Mouse (Mus musculus) forebrain, postnatal 0 days (tissue): Measurements from ENCODE around the gene Igdcc3. TPM values are rescaled to one million over a fixed set of nuclear protein-coding genes. Genes with fewer than 3 reads are reported as not detected.

Experiments used
- ATAC-seq: fragments of 200-750 bp; cut with Nextera tagmentation; 2 replicates; pipeline ENCODE4 v1.8.0; 2017; ENCODE audit warnings: mild to moderate bottlenecking, moderate library complexity
- DNase-seq: peaks from one replicate; pipeline ENCODE4 v3.0.0-alpha.2; 2015
- H3K27ac ChIP-seq: fragments of 300-500 bp; sonication (generic); 2 replicates; pipeline ENCODE4 v1.5.1; 2014; ENCODE audit warnings: low read depth, mild to moderate bottlenecking, antibody characterized with exemption, low read length, moderate library complexity, mixed read lengths
- H3K27me3 ChIP-seq: fragments of 300-500 bp; sonication (generic); 2 replicates; pipeline ENCODE4 v1.6.1; 2014; ENCODE audit warnings: mild to moderate bottlenecking, low read length, mixed read lengths; ENCODE audit not compliant: insufficient read depth
- H3K36me3 ChIP-seq: fragments of 300-500 bp; sonication (generic); 2 replicates; pipeline ENCODE4 v1.6.1; 2014; ENCODE audit warnings: mild to moderate bottlenecking, moderate library complexity; ENCODE audit not compliant: insufficient read depth
- H3K4me1 ChIP-seq: fragments of 300-500 bp; sonication (generic); 2 replicates; pipeline ENCODE4 v1.6.1; 2014; ENCODE audit warnings: antibody characterized with exemption; ENCODE audit not compliant: insufficient read depth
- H3K4me2 ChIP-seq: fragments of 300-500 bp; sonication (generic); 2 replicates; pipeline ENCODE4 v1.6.1; 2014; ENCODE audit warnings: low read depth, mild to moderate bottlenecking, moderate library complexity
- H3K4me3 ChIP-seq: fragments of 300-500 bp; sonication (generic); 2 replicates; pipeline ENCODE4 v1.5.1; 2014; ENCODE audit warnings: low read depth, low read length, mixed read lengths
- H3K9ac ChIP-seq: fragments of 300-500 bp; sonication (generic); 2 replicates; pipeline ENCODE4 v1.6.1; 2014; ENCODE audit warnings: mild to moderate bottlenecking
- H3K9me3 ChIP-seq: fragments of 300-500 bp; sonication (generic); 2 replicates; pipeline ENCODE4 v1.6.1; 2016; ENCODE audit warnings: low read length
- CTCF ChIP-seq: sonication (generic); IDR thresholded peaks from 2 replicates; pipeline ENCODE4 v1.5.1; 2016; ENCODE audit warnings: antibody characterized with exemption, control low read depth, low read depth
- whole genome bisulfite sequencing: fragments of 180-500 bp; shearing (Covaris S2); extraction: QIAGEN DNeasy Blood & Tissue Kit; methylation state at CpG from one replicate; pipeline ENCODE4 v1.1.7; 2014; 5-methylcytosine and 5-hydroxymethylcytosine counted together
- polyA plus RNA-seq: library from polyadenylated mRNA; unstranded; fragments of >200 nt; fragmentation: Nextera tagmentation; extraction: Ambion mirVana; gene quantifications from 2 replicates; pipeline ENCODE4 v1.2.1, GENCODE M21; 2015
- total RNA-seq: library from RNA; depleted of rRNA; stranded (reverse); fragments of >200 nt; gene quantifications from 2 replicates; pipeline ENCODE4 v1.2.3, GENCODE M21; 2014; rRNA removed

Igdcc3 gene
- total and polyA plus RNA-seq, 2 experiments from 2014 or later = 3.0 to 4.2 TPM

DNA sequence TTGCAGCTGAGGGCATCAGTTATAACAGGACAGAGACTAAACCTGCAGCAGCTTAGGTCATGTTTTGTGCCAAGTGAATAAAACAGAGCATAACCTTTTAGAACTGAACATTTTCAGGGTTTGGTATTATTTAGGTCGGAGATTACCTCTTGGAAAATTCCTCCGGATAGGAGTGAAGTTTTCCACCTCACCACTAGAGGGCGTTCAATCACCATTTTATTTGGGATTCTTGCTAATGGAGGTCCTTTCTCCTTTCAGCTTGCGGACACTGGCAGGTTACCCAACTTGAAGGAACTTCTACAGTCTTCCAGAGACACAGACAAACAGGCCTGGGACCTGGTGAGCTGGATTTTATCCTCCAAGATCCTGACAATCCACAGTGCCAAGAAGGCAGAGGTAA, 84.8 kb downstream of the Igdcc3 start:
- Histone ChIP-seq H3K9ac (no peak overlapping the region), H3K4me3 (no peak overlapping the region), H3K9me3 (no peaks in the 10 kb centered on the region), H3K4me1 (no peaks in the 10 kb centered on the region), H3K4me2 (no peak overlapping the region), H3K36me3 (peaks cover 8% of the 10 kb centered on the region), H3K27ac (no peak overlapping the region), H3K27me3 (no peaks in the 10 kb centered on the region)
- TF ChIP-seq CTCF = peak; percentile 68
- ATAC-seq (no peak), DNase-seq (peak; percentile 46)
- WGBS = 25% methylated on average over 4 of the region's 4 CpGs

GRCm38 (mm10) chr9:65230250-65230649, 89.3 kb downstream of the Igdcc3 start:
- DNase-seq = no peak
- H3K4me2 ChIP-seq = no peak overlapping the region
- no peak overlapping the region for H3K9ac ChIP-seq
- H3K27me3 ChIP-seq = no peaks in the 10 kb centered on the region
- no peak overlapping the region for H3K27ac ChIP-seq
- H3K4me3 ChIP-seq = no peak overlapping the region
- H3K9me3 ChIP-seq = no peaks in the 10 kb centered on the region
- 71% methylated on average over 6 of the region's 6 CpGs for WGBS
- H3K4me1 ChIP-seq = no peaks in the 10 kb centered on the region
- H3K36me3 ChIP-seq = peaks cover 8% of the 10 kb centered on the region
- no peak for ATAC-seq
- no peak for TF ChIP-seq CTCF

GRCm38 (mm10) chr9:65231284-65231683, 90.3 kb downstream of the Igdcc3 start:
- no peak for TF ChIP-seq CTCF
- H3K36me3 ChIP-seq = peaks cover 8% of the 10 kb centered on the region
- no peak for ATAC-seq
- no peaks in the 10 kb centered on the region for H3K9me3 ChIP-seq
- H3K9ac ChIP-seq = no peak overlapping the region
- no peak overlapping the region for H3K4me2 ChIP-seq
- 67% methylated on average over 8 of the region's 8 CpGs for WGBS
- H3K4me3 ChIP-seq = no peak overlapping the region
- H3K4me1 ChIP-seq = no peaks in the 10 kb centered on the region
- H3K27ac ChIP-seq = no peak overlapping the region
- no peaks in the 10 kb centered on the region for H3K27me3 ChIP-seq
- no peak for DNase-seq

GRCm38 (mm10) chr9:65233243-65233985, 92.4 kb downstream of the Igdcc3 start:
- 91% methylated on average over 9 of the region's 9 CpGs for WGBS

DNA sequence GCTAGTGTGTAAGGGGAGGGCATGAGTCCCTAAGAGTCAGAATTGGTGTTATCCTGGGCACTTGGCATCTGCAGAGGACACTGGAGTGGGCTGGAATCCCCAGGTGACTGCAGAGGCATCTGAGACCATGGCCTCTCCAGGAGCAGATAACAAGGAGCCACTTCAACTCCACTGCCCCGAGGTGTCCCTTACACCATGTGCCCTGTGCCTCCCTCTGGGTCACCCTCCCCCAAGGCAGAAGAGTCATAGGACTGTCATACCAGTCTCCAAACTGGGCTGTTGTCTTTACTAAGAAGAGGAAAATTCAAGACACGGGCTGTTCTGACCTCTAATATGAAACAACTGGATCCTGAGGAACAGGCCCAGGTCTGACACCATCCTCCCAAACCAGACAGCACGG, 93.7 kb downstream of the Igdcc3 start:
- no peak for ATAC-seq
- H3K9me3 ChIP-seq = no peaks in the 10 kb centered on the region
- no peak overlapping the region for H3K27ac ChIP-seq
- H3K9ac ChIP-seq = no peak overlapping the region
- TF ChIP-seq CTCF = no peak
- no peak overlapping the region for H3K4me2 ChIP-seq
- no peak overlapping the region for H3K4me3 ChIP-seq
- no peak for DNase-seq
- peaks cover 7% of the 10 kb centered on the region for H3K36me3 ChIP-seq
- 87% methylated on average over 3 of the region's 3 CpGs for WGBS
- H3K4me1 ChIP-seq = no peaks in the 10 kb centered on the region
- no peaks in the 10 kb centered on the region for H3K27me3 ChIP-seq

More at GRCm38 (mm10) chr9:65233243-65233985, 92.4 kb downstream of the Igdcc3 start:
- H3K27ac ChIP-seq = no peak overlapping the region
- no peaks in the 10 kb centered on the region for H3K27me3 ChIP-seq
- H3K4me3 ChIP-seq = no peak overlapping the region
- H3K9me3 ChIP-seq = no peaks in the 10 kb centered on the region
- DNase-seq (no peak), ATAC-seq (no peak)
- H3K9ac ChIP-seq = no peak overlapping the region
- H3K4me1 ChIP-seq = no peaks in the 10 kb centered on the region
- no peak for TF ChIP-seq CTCF
- H3K4me2 ChIP-seq = no peak overlapping the region
- H3K36me3 ChIP-seq = peaks cover 8% of the 10 kb centered on the region

Other genes with a start within 250 kb of the Igdcc3 start
- gene Slc24a1, start 189.6 kb upstream of the Igdcc3 start, total RNA-seq = 0.08 and 0.24 TPM in 2 replicates
- 0.15 and 0.34 TPM in 2 replicates for gene Slc24a1, start 189.6 kb upstream of the Igdcc3 start, polyA plus RNA-seq
- gene Ints14, start 180.3 kb upstream of the Igdcc3 start, total RNA-seq = 33.9 and 37.5 TPM in 2 replicates
- gene Ints14, start 180.3 kb upstream of the Igdcc3 start, polyA plus RNA-seq = 33.4 and 34.6 TPM in 2 replicates
- 180 and 182 TPM in 2 replicates for gene Hacd3, start 119.5 kb upstream of the Igdcc3 start, total RNA-seq
- gene Hacd3, start 119.5 kb upstream of the Igdcc3 start, polyA plus RNA-seq = 117 and 165 TPM in 2 replicates
- 90.4 and 111 TPM in 2 replicates for gene Dpp8, start 108.8 kb upstream of the Igdcc3 start, total RNA-seq
- gene Dpp8, start 108.8 kb upstream of the Igdcc3 start, polyA plus RNA-seq = 21.2 and 25.6 TPM in 2 replicates
- gene Igdcc4, start 39.7 kb upstream of the Igdcc3 start, total RNA-seq = 28.2 and 30.7 TPM in 2 replicates
- 6.4 and 9.6 TPM in 2 replicates for gene Igdcc4, start 39.7 kb upstream of the Igdcc3 start, polyA plus RNA-seq
- gene Parp16, start 54.2 kb downstream of the Igdcc3 start, total RNA-seq = 6.1 and 6.3 TPM in 2 replicates
- 4.2 and 6.7 TPM in 2 replicates for gene Parp16, start 54.2 kb downstream of the Igdcc3 start, polyA plus RNA-seq
- gene Cilp, start 124.0 kb downstream of the Igdcc3 start, total RNA-seq = 0.14 and 0.46 TPM in 2 replicates
- 0.09 and 0.16 TPM in 2 replicates for gene Cilp, start 124.0 kb downstream of the Igdcc3 start, polyA plus RNA-seq
- gene Clpx, start 153.1 kb downstream of the Igdcc3 start, total RNA-seq = 34.9 and 39.0 TPM in 2 replicates
- gene Clpx, start 153.1 kb downstream of the Igdcc3 start, polyA plus RNA-seq = 34.4 and 38.7 TPM in 2 replicates
- 21.8 and 22.0 TPM in 2 replicates for gene Pdcd7, start 204.9 kb downstream of the Igdcc3 start, total RNA-seq
- 8.5 and 9.2 TPM in 2 replicates for gene Pdcd7, start 204.9 kb downstream of the Igdcc3 start, polyA plus RNA-seq
- 3.5 and 7.4 TPM in 2 replicates for gene Ubap1l, start 219.9 kb downstream of the Igdcc3 start, total RNA-seq
- gene Ubap1l, start 219.9 kb downstream of the Igdcc3 start, polyA plus RNA-seq = 0.29 and 0.59 TPM in 2 replicates